Mouse (Mus musculus): ENCODE measurements around the gene Cbx2.

The Cbx2 gene

GRCm38 (mm10) chr11:119058041-119058995, 35.6 kb downstream of the Cbx2 start:
- DNase-seq (ENCODE audit: low spot score in 2 of 2): no peak

- DNase-seq (ENCODE audit: low spot score in 2 of 2): no peak
Observed at GRCm38 (mm10) chr11:119059256-119059655, 36.5 kb downstream of the Cbx2 start.

GRCm38 (mm10) chr11:119066841-119067240, 44.1 kb downstream of the Cbx2 start:
- DNase-seq (ENCODE audit: low spot score in 2 of 2): no peak

DNA sequence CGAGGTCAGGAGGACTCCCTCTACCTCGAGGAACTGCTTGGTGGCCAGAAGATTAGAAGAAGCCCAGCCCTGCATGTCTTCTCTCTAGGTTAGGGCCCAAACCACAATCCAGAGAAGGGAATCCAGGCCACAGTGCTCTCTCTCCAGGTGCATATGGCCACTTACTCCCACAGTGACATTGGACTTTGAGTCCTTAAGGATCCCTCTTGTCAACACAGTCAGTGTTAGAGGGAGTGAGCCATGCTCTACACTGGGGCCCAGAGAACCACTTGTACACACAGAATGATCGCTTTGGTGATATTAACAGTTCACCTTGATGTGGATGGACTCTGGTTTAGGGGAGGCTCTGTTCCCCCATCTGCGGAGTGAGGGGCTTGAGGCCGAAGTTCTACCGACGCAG, 49.5 kb downstream of the Cbx2 start:
- no peak for DNase-seq (ENCODE audit: low spot score in 2 of 2)

- DNase-seq (ENCODE audit: low spot score in 2 of 2): no peak
Observed at GRCm38 (mm10) chr11:119072986-119073385, 50.2 kb downstream of the Cbx2 start.

- no peak for DNase-seq (ENCODE audit: low spot score in 2 of 2)
Observed at GRCm38 (mm10) chr11:119073876-119074433, 51.2 kb downstream of the Cbx2 start.

GRCm38 (mm10) chr11:119075805-119076204, 53.0 kb downstream of the Cbx2 start:
- no peak for DNase-seq (ENCODE audit: low spot score in 2 of 2)

DNA sequence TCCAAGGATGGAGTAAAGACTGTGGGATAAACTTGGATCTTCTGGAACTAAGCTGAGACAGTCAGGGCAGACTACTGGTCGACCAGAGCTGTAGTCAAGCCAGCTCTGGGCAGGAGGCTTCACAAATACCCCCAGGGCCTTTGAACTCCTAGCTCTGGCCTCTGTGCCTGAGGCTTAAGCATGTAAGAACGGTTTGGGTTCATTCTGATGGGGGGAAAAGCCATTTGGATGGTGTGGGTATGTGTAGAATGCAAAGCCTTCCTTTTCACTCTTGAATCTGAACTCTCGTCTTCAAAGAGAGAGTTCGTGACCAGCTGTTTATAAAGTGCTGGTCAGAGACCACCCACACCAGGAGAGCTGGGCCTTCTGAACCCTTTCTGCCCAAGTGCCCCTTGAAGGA, 55.0 kb downstream of the Cbx2 start:
- DNase-seq (ENCODE audit: low spot score in 2 of 2): no peak

DNA sequence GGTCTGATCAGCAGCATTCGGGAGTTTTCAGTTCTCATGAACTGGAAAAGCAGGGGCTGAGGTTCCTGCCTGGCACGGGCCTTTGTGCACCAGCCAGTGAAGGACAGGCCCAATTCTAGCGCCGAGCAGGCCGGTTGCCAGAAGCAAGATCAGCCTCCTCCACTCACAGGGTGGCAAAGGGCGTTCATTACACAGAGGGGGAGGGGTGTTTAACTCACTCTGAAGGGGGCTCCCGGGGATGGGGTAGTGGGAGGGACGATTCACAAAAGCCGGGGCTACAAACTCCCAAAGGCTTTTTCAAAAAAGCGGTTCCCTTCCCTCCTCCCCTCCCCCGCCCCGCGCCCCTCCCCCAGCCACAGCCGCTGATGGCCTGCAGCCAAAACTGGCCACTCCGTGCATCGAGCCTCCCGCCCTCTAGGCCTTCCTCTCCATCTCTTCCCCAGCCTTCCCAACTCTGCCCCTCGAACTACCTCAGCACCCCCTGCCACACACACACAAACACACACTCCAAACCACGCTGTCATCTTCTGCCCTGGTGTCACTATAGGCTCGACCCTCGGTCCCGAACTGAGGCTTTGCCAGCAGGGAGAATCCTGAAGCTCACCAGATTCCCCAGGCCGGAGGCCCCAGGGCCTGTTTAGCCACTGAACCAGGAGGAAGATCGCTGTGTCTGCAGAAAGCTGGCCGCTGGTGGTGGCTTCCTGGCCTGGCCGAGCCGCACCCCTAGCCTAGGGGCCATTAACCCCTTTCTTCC, 56.1 kb downstream of the Cbx2 start:
- DNase-seq (ENCODE audit: low spot score in 2 of 2): no peak

GRCm38 (mm10) chr11:119079445-119079837, 56.7 kb downstream of the Cbx2 start:
- DNase-seq (ENCODE audit: low spot score in 2 of 2): no peak

- no peak for DNase-seq (ENCODE audit: low spot score in 2 of 2)
Observed at GRCm38 (mm10) chr11:119080461-119081147, 57.8 kb downstream of the Cbx2 start.
